Mouse (Mus musculus): ENCODE measurements around the gene Stbd1.

DNA sequence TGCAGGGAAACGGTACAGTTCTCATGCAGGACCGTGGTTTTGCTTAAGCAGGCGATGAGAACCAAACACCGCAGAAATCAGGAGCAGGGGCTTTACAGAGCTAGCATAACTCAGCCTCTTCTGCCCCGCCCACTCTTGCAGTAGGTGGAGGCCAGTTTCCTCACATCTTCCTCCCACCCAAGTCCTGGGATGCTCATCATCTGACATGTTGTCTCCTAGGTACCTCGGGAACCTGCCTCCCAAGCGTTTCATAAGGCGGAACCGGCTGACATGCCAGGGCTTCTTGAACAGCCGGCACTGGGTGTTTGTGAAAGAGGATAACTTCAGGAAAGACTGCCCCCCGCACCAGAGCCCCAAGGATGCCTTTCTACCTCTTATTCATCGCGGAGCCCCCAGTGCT, 40.8 kb upstream of the Stbd1 start:
- no peak for TF ChIP-seq GATA1 (IDR thresholded peaks at IDR 0.05; ENCODE audit: low read length)
- no peak for TF ChIP-seq TAL1 (IDR thresholded peaks at IDR 0.05; ENCODE audit: low read length)
